Mouse (Mus musculus) layer of hippocampus, postnatal 36 days (tissue): ENCODE measurements around the gene Fam222b. TPM values are rescaled to one million over a fixed set of nuclear protein-coding genes. Genes with fewer than 3 reads are reported as not detected.
A peak's percentile ranks its signal among the peaks of the same experiment; 100 is the strongest.
"Not testable (repeated sequence)": the region's sequence is repeated elsewhere in the genome, so short reads cannot be mapped to it uniquely, and the experiment has no call there.

ENCODE experiments used
- DNase-seq, 2 experiments: peaks; one replicate each; pipeline ENCODE4 v3.0.0; 2022
- total RNA-seq, 2 experiments: library from RNA; stranded (reverse); gene quantifications; 2 replicates each; pipeline ENCODE4 v1.2.3; 2021

The Fam222b gene
- total RNA-seq, 2 experiments from 2014 or later, result 29.5 to 33.0 TPM

DNA sequence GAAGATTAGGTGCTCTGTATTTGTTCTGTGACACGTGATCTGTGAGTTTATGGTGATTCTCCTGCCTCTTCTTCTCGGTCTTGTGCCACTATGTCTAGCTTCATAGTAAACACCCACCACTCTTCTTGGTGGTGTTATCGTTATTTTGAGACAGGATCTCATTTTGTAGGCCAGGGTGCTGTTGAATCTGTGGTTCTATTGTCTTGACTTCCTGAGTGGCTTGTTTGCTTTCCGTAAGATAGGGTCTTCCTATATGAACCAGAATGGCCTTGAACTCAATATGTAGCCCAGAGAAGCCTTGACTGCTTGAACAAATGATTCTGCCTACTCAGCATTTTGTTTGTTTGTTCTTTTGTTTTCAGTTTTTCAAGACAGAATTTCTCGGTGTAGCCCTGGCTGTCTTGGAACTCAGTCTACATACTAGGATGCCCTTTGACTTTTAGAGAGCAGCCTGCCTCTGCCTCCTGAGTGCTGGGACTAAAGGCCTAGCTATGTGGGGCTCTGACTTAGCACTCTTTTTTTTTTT is 6.6 kb upstream of the Fam222b start:
- DNase-seq, result no peak

DNA sequence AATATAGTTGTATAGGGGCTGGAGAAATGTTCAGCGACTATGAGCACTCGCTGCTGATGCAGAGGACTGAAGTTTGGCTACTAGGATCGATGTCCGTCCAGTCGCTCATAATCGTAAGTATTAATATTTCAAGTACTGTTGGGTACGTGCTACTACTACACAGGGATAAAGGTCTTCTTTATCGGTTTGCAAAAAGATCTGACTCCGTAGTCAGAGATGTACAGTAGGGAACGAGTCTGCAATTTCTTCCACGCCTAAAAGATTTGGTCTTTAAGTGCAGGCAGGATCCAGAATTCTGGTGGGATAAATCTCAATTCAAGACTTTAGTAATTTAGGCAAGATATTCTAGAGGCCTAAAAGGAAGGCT is 340 bp upstream of the Fam222b start:
- DNase-seq, result no peak

DNA sequence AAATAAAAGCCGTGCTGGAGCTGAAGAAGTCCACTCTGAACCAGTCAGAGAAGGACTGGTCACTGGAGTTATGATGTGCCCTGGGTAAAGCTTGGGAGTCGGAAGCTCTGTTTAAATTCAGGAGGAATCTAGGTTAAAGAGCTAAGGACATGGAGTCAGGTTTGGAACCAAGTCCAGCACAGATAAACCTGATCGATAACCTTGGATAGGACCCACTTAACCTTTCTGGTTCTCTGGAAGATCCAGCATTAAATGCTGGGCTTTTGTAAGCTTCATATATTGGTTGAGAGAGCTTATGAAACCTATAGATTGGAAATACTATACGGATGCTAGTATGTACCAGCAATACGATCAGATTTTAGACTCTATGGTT is 670 bp downstream of the Fam222b start:
- DNase-seq, result no peak

DNA sequence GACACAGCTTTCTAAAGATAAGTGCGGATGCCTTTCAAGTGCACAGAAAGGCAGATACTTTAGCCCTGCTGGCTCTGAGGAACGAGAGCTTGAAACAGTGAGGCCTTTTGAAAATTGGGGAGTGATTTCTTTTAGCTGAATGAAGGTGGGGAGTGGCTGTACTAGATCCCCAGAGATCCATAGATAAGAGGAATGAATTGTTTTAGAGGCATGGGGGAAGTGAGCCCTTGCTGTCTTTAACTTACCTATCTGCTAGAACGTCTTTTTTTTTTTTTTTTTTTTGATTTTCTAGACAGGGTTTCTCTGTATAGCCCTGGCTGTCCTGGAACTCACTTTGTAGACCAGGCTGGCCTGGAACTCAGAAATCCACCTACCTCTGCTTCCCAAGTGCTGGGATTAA is 2.6 kb downstream of the Fam222b start:
- no peak for DNase-seq

DNA sequence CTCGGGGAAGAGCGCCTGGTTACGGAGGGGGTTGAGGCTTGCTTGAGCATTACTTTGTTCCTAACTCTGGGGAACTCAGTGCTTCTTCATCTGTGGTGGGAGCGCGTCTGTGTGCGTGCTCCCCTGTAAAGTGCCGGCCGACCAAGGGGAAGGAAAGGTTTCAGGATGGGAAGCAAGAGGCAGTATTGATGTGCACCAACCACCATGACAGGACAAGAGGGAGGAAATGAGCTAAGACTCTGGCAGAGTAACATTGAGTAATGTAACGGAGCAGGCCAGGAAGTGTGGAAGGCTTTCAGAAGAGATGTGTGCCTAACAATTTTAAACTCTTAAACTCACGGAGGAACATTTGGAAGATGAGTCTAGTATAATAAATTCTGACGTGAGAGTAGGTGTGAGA is 6.3 kb downstream of the Fam222b start:
- no peak for DNase-seq

DNA sequence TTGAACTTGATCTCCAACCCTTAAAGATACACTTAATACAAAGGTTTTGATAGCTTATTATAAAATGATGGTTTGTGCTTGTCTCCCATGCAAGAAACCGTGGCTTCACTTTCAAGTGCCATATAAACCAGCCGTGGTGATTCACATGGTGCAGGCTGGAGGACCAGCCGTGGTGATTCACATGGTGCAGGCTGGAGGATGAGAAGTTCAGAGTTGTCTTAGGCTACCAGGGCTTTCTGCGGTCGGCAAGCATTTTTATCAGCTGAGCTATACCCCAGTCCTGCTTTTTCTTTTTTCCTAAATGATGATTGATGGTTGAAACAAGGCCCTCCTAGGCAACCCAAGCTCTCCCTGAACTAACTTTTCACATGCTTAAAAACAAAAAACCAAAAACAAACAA is 7.7 kb downstream of the Fam222b start:
- no peak for DNase-seq

DNA sequence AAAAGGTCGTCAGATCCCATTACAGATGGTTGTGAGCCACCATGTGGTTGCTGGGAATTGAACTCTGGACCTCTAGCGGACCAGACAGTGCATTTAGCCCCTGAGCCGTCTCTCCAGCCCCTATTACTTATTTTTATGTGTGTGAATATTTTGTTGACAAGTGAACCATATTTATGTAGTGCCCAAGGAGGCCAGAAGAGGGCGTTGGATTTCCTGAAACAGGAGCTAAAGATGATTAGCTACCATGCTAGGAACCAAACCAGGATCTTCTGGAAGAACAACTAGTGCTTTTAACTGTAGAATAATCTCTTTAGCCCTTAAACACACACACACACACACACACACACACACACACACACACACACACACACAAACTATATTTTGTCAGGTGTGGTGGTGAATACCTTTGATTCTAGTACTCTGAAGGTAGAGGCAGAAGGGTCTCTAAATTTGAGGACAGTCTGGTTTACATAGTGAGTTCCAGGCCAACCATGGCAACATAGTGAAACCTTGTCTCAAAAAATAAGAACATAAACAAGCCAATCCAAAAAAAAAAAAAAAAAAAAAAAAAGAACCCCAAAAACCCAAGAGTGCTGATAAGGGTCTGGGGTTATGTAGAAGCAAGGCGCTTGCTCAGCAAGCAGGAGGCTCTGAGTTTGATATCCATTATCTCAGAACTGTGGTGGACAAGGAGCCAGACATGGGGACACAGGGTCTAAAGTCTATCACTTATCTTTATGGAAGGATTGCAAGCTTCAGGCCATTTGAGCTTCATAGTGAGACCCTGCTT is 8.7 kb downstream of the Fam222b start:
- DNase-seq, result no peak

DNA sequence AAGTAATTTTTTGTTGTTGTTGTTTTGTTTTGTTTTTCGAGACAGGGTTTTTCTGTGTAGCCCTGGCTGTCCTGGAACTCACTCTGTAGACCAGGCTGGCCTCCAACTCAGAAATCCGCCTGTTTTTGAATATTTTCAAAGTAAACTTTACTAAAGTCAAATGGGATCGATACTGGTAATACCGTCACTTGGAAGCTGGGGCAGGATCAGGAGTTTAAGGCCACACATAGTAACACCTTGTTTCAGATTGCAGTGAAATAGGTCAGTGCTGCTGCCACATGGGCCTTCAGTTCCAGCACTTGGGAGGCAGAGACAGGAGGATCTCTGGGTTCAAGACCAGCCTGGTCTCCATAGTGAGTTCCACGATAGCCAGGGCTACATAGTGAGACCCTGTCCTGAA is 10.0 kb downstream of the Fam222b start:
- DNase-seq, result no peak

DNA sequence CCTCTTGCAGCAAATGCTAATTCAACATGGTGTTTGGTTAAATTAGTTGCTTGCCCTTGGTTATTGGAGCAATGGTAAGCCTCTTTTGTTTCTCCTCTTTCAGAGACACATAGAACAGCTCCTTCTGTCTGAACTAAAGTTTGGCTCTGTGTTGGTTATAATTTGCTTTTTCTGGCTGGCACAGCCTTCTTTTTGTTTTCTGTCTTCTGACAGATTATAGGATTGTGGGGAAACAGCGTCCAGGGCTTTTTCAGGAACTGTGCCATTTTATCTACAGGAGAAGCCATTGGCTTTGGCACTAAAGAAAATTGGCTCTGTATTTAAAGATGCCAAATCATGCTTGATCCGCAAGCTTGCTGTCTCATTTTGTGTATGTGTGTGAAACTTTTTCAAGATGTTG is 19.2 kb downstream of the Fam222b start:
- peak in 1 of 2 experiments; percentile 11 for DNase-seq

DNA sequence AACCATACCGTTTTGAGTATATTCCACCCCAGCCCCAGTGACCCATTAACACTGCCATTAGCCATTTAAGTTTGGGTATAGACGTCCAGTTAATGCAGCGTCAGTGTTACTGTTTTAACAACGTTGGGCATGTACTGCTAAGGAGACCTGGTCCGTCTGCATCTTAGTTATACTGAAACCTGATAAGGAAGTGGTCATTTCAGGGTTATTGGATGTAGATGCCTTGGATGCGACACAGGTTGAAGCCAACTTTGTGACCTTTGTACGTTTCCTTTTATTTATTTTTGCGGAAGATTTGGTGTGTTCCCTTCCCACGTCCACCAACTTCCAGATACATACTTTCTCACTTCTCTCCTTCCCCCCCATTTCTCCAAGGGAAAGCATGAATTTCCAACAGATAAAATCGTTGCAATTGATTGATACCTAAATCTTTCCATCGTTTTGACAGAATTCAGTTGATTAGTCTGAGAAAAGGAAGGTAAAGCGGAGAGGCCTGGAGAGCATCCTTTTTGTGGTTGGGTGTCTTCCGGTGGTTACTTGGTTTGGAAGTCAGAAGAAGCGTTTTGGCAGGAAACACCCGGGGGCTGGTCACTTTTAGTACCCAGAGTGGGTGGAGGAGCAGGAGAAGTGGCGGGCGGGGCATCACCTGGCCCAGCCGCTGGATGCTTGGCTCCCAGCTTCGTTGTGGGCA is 20.4 kb downstream of the Fam222b start:
- DNase-seq, result no peak

DNA sequence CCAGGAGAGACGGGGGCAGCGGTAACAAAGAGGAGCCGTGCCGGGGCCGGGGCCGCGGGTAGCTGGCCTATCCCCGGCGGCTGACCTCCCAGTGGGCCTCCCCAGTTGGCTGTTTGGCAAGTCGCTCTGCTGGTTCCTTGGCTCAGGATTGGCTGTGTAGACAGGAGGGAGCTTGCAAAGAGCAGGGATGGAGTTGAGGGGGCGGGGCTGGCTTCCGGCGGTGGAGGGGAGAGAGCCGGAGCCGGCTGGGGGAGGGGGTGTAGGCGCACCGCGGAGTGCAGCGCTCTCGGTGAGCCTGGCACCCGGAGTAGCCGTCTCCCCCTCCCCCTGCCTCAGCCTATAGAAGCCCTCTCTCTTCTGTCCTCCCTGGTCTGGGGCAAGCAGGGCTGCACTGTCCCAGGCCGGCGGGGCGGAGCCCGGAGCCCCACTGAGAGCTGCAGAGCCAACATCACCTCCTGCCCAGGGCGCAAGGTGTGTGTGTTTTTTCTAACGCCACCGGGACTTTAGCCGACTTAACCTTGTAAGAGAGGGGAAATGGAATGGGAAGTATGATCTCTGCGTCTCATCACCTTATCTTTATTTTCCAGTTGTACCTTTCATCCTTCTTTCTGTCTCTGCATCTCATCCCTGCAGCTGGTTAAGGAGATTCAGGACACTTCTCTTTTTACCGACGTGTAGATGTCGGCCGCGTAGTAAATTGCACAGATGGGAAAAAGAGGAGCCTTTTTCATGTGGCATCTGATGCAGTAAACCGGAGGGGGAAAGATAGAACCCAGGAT is 21.1 kb downstream of the Fam222b start:
- peak; percentile 91 to 93 for DNase-seq

DNA sequence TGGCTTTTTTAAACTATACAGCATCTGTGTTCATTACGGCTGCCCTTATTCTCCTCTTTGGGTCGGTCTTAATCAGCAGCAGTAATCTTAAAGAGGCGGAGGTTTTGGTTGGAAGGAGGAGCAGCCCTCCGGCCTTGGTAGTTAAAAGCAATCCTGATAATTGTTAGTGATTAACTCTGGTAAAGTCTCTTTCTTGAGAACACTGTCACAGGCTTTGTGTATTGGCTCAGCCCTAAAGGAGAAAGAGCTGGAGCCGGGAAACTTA is 21.6 kb downstream of the Fam222b start:
- DNase-seq, result no peak

DNA sequence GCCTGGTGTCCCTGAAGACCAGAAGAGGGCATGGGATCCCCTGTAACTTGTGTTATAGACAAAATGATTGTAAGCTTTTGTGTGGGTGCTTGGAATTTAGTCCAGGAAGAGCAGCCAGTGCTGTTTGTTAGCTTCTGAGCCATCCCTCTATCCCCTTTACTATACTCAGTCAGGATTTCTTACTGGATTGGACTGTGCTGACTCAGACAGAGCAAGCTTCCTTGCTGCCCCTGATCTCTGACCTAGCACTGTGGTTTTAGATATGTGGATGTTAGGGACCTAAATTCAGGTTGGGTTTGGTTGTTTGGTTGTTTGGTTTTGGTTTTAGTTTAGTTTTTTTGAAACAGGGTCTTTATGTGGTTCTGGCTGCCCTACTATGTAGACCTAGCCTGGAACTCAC is 24.0 kb downstream of the Fam222b start:
- DNase-seq, result no peak

DNA sequence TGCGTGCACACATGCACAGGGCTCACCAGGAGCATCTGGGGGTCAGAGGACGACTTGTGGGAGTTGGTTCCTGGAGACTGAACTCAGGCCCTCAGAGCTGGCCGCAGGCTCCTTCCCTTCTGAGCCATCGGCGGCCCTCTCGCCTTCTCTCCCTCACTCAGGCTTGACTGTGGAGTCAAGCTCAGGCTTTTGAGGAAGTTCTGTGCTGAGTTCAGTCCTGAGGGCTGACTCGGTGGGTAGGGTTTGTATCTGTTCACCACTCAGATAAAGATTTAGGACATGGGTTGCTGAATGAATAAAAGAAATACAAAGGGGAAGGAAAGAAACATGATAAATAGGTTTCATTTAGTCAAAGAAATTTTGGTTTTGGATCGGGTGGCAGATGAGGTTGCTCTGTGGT is 25.4 kb downstream of the Fam222b start:
- DNase-seq, result no peak

DNA sequence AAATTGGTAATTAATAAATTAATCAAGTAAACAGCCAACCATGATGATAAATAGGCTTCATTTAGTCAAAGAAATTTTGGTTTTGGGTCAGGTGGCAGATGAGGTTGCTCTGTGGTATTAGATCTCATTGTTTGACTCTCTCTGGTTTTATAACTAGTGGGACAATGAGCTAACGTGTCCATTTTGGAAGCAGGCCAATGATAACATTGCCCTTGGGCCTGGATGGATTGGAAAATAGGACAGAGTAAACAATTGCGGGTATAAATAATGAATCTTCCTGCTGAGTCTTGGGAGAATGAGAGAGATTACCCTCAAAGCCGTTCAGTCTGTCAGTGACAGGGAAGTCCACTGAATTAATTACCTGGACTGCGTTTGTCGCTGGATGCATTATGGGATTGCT is 26.7 kb downstream of the Fam222b start:
- no peak for DNase-seq

DNA sequence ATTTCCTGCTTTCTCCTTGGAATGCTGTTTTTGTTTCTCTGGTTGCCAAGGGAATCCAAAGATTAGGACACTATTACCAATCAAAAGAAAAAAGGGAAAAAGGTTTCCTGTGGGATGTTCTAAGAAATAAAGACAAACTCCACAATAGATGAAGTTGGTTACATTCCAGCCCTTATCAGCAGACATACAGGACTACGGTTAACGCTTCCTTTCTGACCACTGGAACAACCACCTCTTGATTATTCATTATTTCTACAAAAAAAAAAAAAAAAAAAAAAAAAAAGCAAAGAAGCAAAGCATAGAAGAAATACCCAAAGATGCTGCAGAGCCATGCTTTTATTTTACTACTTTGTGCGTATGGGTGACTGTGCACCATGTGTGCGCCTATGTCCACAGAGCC is 28.4 kb downstream of the Fam222b start:
- no peak for DNase-seq

DNA sequence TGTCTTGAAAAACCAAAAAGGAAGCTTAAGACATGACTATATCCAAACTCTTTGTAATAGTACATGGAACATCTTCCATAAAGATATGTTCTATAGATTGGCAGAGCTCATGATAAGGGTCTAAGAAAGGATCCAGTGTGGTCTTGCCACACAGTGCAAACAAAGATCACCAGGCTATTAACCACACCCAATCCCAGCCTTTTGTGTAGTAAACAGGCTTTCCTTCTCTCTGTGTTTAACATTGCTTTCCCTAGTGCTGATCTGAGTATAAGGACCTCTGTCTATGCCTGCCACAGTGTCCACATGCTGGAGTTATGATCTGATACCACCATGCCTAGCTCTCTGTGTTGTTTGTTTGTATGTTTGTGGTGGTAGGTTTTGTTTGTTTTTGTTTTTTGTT is 29.3 kb downstream of the Fam222b start:
- no peak for DNase-seq

DNA sequence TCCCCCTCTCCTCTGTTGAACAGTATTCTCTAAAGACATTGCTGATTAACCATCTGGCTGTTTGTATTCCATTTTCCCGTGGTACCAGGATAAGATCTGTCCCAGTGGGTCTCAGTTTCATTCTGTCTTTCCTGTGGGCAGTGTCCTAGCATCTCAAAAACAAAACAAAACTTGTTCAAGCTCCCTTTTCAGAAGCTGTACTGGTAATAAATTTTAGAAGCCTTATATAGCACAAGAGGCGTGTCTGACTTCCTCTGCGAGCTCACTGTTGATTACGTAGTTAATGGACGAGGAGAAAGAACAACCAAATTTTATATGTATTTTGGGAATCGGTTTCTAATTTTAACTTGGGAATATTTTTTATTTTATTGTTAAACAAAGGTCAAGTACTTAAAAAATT is 31.2 kb downstream of the Fam222b start:
- no peak for DNase-seq

DNA sequence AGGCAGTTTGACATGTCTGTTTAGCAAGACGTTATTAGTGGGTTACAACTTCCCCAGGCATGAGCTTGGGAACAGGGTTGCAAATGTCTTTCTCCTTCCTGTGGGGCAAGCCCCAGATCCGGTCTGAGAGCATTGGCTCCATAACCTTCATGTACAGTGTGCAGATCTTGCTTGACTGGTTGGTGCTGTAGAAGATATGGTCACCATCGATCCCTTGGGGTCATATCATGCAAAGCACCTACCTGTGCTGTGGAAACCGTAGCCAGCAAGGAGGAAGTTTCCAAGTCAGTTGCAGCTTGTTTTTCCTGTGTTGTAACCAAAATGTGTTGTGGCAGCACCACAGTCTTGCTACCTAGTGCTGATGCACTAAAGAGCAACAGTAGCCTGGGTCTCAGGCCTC is 32.3 kb downstream of the Fam222b start:
- DNase-seq, result no peak

DNA sequence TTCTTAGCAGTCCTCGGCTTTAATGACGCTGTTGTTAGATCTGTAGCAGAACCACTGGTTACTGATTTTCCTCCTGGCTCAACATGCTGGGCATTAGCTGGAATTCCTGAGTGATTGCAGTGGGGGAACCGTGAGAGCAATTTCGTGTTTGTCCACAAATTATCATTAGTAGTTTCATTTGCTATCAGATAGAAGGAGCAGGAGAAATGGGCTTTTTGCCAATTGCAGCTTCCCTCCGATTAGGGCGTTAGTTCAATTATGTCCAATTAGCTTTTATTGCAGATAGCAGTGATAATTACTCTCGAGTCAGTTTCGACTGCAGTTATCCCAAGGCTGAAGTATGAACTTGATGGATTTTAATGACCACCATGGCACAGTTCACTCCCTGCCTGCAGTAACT is 35.0 kb downstream of the Fam222b start:
- no peak for DNase-seq

DNA sequence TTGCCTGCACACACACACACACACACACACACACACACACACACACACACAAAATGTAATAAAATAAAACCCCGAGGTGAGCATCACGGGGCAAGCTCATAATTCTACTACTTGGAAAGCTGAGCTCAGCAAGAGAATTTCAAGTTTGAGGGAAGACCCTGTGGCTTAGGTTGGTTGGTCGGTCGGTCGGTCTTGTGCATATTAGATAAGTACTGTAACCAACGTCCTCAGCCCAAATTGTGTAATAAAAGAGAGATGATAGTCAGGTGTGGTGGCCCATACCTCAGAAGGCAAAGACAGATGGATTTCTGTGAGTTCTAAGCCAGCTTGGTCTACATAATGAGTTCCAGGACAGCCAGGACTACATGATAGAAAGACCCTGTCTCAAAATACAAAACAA is 39.5 kb downstream of the Fam222b start:
- no peak for DNase-seq

DNA sequence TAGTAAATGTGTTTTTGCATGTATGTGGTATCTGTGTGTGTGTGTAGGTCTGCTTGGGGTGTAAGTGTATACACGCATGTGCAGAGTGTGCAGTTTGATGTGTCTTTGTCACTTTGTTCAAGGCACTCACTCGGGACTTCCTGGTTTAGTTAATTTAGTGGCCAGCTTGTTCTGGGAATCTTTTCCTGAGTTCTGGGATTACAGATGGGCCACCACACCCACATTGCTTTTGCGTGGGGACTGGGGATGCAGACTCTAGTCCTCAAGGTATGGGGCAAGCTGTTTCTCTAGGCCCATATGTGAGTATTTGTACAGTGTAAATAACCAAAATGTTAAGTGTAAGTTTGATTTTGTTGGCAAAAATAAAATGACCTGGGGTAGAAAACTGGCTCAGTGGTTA is 39.9 kb downstream of the Fam222b start:
- peak in 1 of 2 experiments; percentile 22 for DNase-seq

DNA sequence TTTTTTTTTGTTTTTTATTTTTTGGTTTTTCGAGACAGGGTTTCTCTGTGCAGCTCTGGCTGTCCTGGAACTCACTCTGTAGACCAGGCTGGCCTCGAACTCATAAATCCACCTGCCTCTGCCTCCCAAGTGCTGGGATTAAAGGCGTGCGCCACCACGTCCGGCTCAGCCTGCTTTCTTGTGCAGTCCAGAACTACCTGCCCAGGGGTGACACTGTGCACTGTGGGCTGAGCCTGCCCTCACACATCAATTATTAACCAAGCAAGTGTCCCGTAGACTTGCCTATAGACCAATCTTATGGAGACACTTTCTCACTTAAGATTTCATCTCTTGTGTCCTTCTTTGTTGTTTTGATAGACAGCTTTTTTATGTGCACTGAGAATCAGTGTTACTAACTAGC is 40.9 kb downstream of the Fam222b start:
- not testable (repeated sequence) for DNase-seq

DNA sequence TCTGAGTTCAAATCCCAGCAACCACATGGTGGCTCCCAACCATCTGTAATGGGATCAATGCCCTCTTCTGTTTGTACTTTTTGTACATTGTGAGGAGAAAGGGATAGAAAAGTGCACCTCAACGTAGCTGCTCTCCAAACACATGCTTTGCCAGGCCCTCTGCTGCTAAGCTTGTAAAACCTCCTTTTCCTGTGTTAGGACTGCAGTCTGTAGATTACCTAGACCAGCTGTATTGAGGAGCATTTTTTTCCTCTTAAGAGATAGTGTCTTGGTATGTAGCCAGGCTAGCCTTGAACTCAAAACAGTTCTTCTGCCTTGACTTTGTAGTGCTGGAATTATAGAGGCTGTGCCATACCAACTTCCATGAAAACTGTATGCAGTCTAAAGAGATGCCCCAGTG is 41.7 kb downstream of the Fam222b start:
- no peak for DNase-seq
